Mouse (Mus musculus) midbrain, embryonic 10.5 days (tissue): Measurements from ENCODE around the gene Apobec2. TPM values are rescaled to one million over a fixed set of nuclear protein-coding genes. Genes with fewer than 3 reads are reported as not detected.

ENCODE experiments used
- DNase-seq: peaks from one replicate; pipeline ENCODE4 v3.0.0-alpha.2; 2017; ENCODE audit warnings: low spot score
- H3K27ac ChIP-seq: fragments of 300-500 bp; sonication (generic); replicated peaks from 2 replicates; pipeline ENCODE4 v1.5.1; 2016; ENCODE audit warnings: mild to moderate bottlenecking
- H3K27me3 ChIP-seq: fragments of 300-500 bp; sonication (generic); 2 replicates; pipeline ENCODE4 v1.6.1; 2016; ENCODE audit warnings: low read depth, mild to moderate bottlenecking; ENCODE audit not compliant: poor library complexity, severe bottlenecking
- H3K36me3 ChIP-seq: fragments of 300-500 bp; sonication (generic); 2 replicates; pipeline ENCODE4 v1.6.1; 2016; ENCODE audit warnings: mild to moderate bottlenecking, moderate library complexity
- H3K4me1 ChIP-seq: fragments of 300-500 bp; sonication (generic); 2 replicates; pipeline ENCODE4 v1.6.1; 2016
- H3K4me3 ChIP-seq: fragments of 300-500 bp; sonication (generic); 2 replicates; pipeline ENCODE4 v1.5.1; 2016; ENCODE audit warnings: mild to moderate bottlenecking, moderate library complexity
- H3K9me3 ChIP-seq: fragments of 300-500 bp; sonication (generic); replicated peaks from 2 replicates; pipeline ENCODE4 v1.6.1; 2016; ENCODE audit warnings: mild to moderate bottlenecking
- whole genome bisulfite sequencing: fragments of 180-500 bp; shearing (Covaris S2); methylation state at CpG from one replicate; pipeline ENCODE4 v1.1.7; 2016; 5-methylcytosine and 5-hydroxymethylcytosine counted together
- polyA plus RNA-seq: library from polyadenylated mRNA; unstranded; fragments of >200 nt; fragmentation: Nextera tagmentation; extraction: Ambion mirVana; gene quantifications from 2 replicates; pipeline ENCODE4 v1.2.1, GENCODE M21; 2016

Apobec2 gene
- polyA plus RNA-seq, 1 experiment from 2014 or later, result 1.1 TPM

- H3K9me3 ChIP-seq, result no peaks in the 10 kb centered on the region
- peak overlapping the region; percentile 74 for H3K4me3 ChIP-seq
- H3K4me1 ChIP-seq, result peaks cover 28% of the 10 kb centered on the region
- H3K27ac ChIP-seq, result peak overlapping the region; percentile 99
- H3K36me3 ChIP-seq, result peaks cover 43% of the 10 kb centered on the region
- DNase-seq, result no peak
- 76% methylated on average over 8 of the region's 8 CpGs for WGBS
- no peaks in the 10 kb centered on the region for H3K27me3 ChIP-seq
Measured at GRCm38 (mm10) chr17:48411241-48411640, 21.5 kb downstream of the Apobec2 start.

GRCm38 (mm10) chr17:48410299-48410785 lies 22.4 kb downstream of the Apobec2 start:
- DNase-seq, result no peak
- under 1% methylated on average over 13 of the region's 13 CpGs for WGBS
- Histone ChIP-seq H3K4me1 (peaks cover 28% of the 10 kb centered on the region), H3K4me3 (peak overlapping the region; percentile 74), H3K27ac (peak overlapping the region; percentile 99), H3K27me3 (no peaks in the 10 kb centered on the region), H3K9me3 (no peaks in the 10 kb centered on the region), H3K36me3 (peaks cover 34% of the 10 kb centered on the region)

GRCm38 (mm10) chr17:48409380-48410298 lies 23.1 kb downstream of the Apobec2 start, which contains the start of the genes Nfya and Oard1:
Gene Nfya, minus strand, starts transcription at chr17:48409906.
Gene Oard1, plus strand, starts transcription at chr17:48410014.
- Histone ChIP-seq H3K4me3 (peak within 1 kb of the TSS; percentile 74), H3K27ac (peak within 1 kb of the TSS; percentile 99), H3K9me3 (no peaks in the 10 kb centered on the region), H3K4me1 (peaks cover 28% of the 10 kb centered on the region), H3K27me3 (no peaks in the 10 kb centered on the region), H3K36me3 (peaks cover 27% of the 10 kb centered on the region)
- under 1% methylated on average over 80 of the region's 84 CpGs for WGBS
- DNase-seq, result peak; percentile 100

- under 1% methylated on average over 47 of the region's 47 CpGs for WGBS
- peak; percentile 73 for DNase-seq
- H3K27ac ChIP-seq, result peak overlapping the region; percentile 99
- H3K9me3 ChIP-seq, result no peaks in the 10 kb centered on the region
- peaks cover 28% of the 10 kb centered on the region for H3K4me1 ChIP-seq
- no peaks in the 10 kb centered on the region for H3K27me3 ChIP-seq
- H3K4me3 ChIP-seq, result peak overlapping the region; percentile 74
- H3K36me3 ChIP-seq, result peaks cover 20% of the 10 kb centered on the region
Measured at GRCm38 (mm10) chr17:48408526-48409291, 24.0 kb downstream of the Apobec2 start.

- Histone ChIP-seq H3K4me1 (peaks cover 28% of the 10 kb centered on the region), H3K36me3 (peaks cover 16% of the 10 kb centered on the region), H3K27me3 (no peaks in the 10 kb centered on the region), H3K27ac (peak overlapping the region; percentile 99), H3K9me3 (no peaks in the 10 kb centered on the region), H3K4me3 (peak overlapping the region; percentile 74)
- WGBS, result 23% methylated on average over 8 of the region's 8 CpGs
- DNase-seq, result no peak
Measured at GRCm38 (mm10) chr17:48407910-48408525, 24.7 kb downstream of the Apobec2 start.

GRCm38 (mm10) chr17:48407154-48407553 lies 25.6 kb downstream of the Apobec2 start:
- Histone ChIP-seq H3K4me1 (peaks cover 28% of the 10 kb centered on the region), H3K27me3 (no peaks in the 10 kb centered on the region), H3K4me3 (peak overlapping the region; percentile 74), H3K9me3 (no peaks in the 10 kb centered on the region), H3K36me3 (peaks cover 10% of the 10 kb centered on the region), H3K27ac (peak overlapping the region; percentile 99)
- WGBS, result 87% methylated on average over 4 of the region's 4 CpGs
- DNase-seq, result no peak

GRCm38 (mm10) chr17:48404706-48405105 lies 28.0 kb downstream of the Apobec2 start:
- DNase-seq, result no peak
- no peaks in the 10 kb centered on the region for H3K27me3 ChIP-seq
- no peak overlapping the region for H3K4me3 ChIP-seq
- WGBS, result 86% methylated on average over 1 of the region's 1 CpGs
- peaks cover 16% of the 10 kb centered on the region for H3K4me1 ChIP-seq
- peaks cover 12% of the 10 kb centered on the region for H3K36me3 ChIP-seq
- H3K9me3 ChIP-seq, result no peaks in the 10 kb centered on the region
- H3K27ac ChIP-seq, result no peak overlapping the region

- 91% methylated on average over 2 of the region's 2 CpGs for WGBS
- Histone ChIP-seq H3K4me3 (no peak overlapping the region), H3K36me3 (peaks cover 21% of the 10 kb centered on the region), H3K27me3 (no peaks in the 10 kb centered on the region), H3K4me1 (peaks cover 16% of the 10 kb centered on the region), H3K9me3 (no peaks in the 10 kb centered on the region), H3K27ac (no peak overlapping the region)
- no peak for DNase-seq
Measured at GRCm38 (mm10) chr17:48403848-48404247, 28.9 kb downstream of the Apobec2 start.

GRCm38 (mm10) chr17:48402751-48403150 lies 30.0 kb downstream of the Apobec2 start:
- Histone ChIP-seq H3K9me3 (no peaks in the 10 kb centered on the region), H3K36me3 (peaks cover 32% of the 10 kb centered on the region), H3K4me3 (no peak overlapping the region), H3K4me1 (peaks cover 9% of the 10 kb centered on the region), H3K27me3 (no peaks in the 10 kb centered on the region), H3K27ac (no peak overlapping the region)
- DNase-seq, result no peak
- WGBS, result 95% methylated on average over 3 of the region's 3 CpGs

- DNase-seq, result no peak
- no peak overlapping the region for H3K27ac ChIP-seq
- H3K4me3 ChIP-seq, result no peak overlapping the region
- no peaks in the 10 kb centered on the region for H3K9me3 ChIP-seq
- peaks cover 42% of the 10 kb centered on the region for H3K36me3 ChIP-seq
- H3K27me3 ChIP-seq, result no peaks in the 10 kb centered on the region
- H3K4me1 ChIP-seq, result no peaks in the 10 kb centered on the region
- WGBS, result 87% methylated on average over 4 of the region's 4 CpGs
Measured at GRCm38 (mm10) chr17:48401710-48402109, 31.0 kb downstream of the Apobec2 start.

GRCm38 (mm10) chr17:48392616-48393015 lies 40.1 kb downstream of the Apobec2 start:
- H3K27ac ChIP-seq, result no peak overlapping the region
- H3K9me3 ChIP-seq, result no peaks in the 10 kb centered on the region
- no peaks in the 10 kb centered on the region for H3K27me3 ChIP-seq
- peaks cover 100% of the 10 kb centered on the region for H3K36me3 ChIP-seq
- DNase-seq, result no peak
- no peak overlapping the region for H3K4me3 ChIP-seq
- WGBS, result 91% methylated on average over 3 of the region's 3 CpGs
- H3K4me1 ChIP-seq, result no peaks in the 10 kb centered on the region

- Histone ChIP-seq H3K36me3 (peaks cover 100% of the 10 kb centered on the region), H3K4me1 (no peaks in the 10 kb centered on the region), H3K9me3 (no peaks in the 10 kb centered on the region), H3K27me3 (no peaks in the 10 kb centered on the region), H3K4me3 (no peak overlapping the region), H3K27ac (no peak overlapping the region)
- 93% methylated on average over 5 of the region's 5 CpGs for WGBS
- no peak for DNase-seq
Measured at GRCm38 (mm10) chr17:48391446-48391845, 41.3 kb downstream of the Apobec2 start.
